Mouse (Mus musculus) layer of hippocampus, adult 2 months (tissue): ENCODE results near the gene Usp48. TPM values are rescaled to one million over a fixed set of nuclear protein-coding genes. Genes with fewer than 3 reads are reported as not detected.

Experiments used
- DNase-seq, 2 experiments: peaks; one replicate each; pipeline ENCODE4 v3.0.0; 2022; ENCODE audit warnings: low spot score in 2 of 2
- H3K27ac ChIP-seq: fragments of 200-600 bp; 2 replicates; pipeline ENCODE4 v1.8.1; 2022
- H3K4me3 ChIP-seq: fragments of 200-600 bp; 2 replicates; pipeline ENCODE4 v1.8.1; 2022; ENCODE audit warnings: mild to moderate bottlenecking
- CTCF ChIP-seq: fragments of 200-600 bp; conservative IDR thresholded peaks from 2 replicates; pipeline ENCODE4 v1.8.1; 2022; ENCODE audit warnings: antibody characterized with exemption, mild to moderate bottlenecking, moderate library complexity
- total RNA-seq, 2 experiments: library from RNA; stranded (reverse); gene quantifications; 2 replicates each; pipeline ENCODE4 v1.2.3; 2021

Gene Usp48
- total RNA-seq, 2 experiments from 2014 or later, result 142 to 160 TPM

- DNase-seq, result no peak
- Histone ChIP-seq H3K4me3 (no peak overlapping the region), H3K27ac (no peak overlapping the region)
- TF ChIP-seq CTCF, result no peak
Measured at GRCm38 (mm10) chr4:137706510-137706909, 113.0 kb downstream of the Usp48 start.

GRCm38 (mm10) chr4:137707216-137707990 lies 113.8 kb downstream of the Usp48 start:
- no peak for TF ChIP-seq CTCF
- no peak overlapping the region for H3K27ac ChIP-seq
- DNase-seq, result peak in 1 of 2 experiments; percentile 68
- peak overlapping the region; percentile 37 for H3K4me3 ChIP-seq

Other genes with a start within 250 kb of the Usp48 start
- 100 to 1,000 TPM; 300 to 303 TPM for gene Cdc42, start 236.0 kb upstream of the Usp48 start, total RNA-seq
- not detected for gene Cela3a, start 184.0 kb upstream of the Usp48 start, total RNA-seq
- not detected for gene Cela3b, start 163.2 kb upstream of the Usp48 start, total RNA-seq
- gene 1700013G24Rik, start 140.5 kb upstream of the Usp48 start, total RNA-seq, result not detected
- gene Hspg2, start 125.0 kb upstream of the Usp48 start, total RNA-seq, result 1 to 10 TPM; 4.0 to 5.2 TPM
- gene Ldlrad2, start 19.2 kb upstream of the Usp48 start, total RNA-seq, result not detected
- 100 to 1,000 TPM; 281 to 291 TPM for gene Rap1gap, start 71.0 kb downstream of the Usp48 start, total RNA-seq
- 1 to 10 TPM; 6.8 to 7.2 TPM for gene Alpl, start 202.6 kb downstream of the Usp48 start, total RNA-seq